20 mouse cellular contexts compared by ENCODE assay signal in the genomic region with DNA sequence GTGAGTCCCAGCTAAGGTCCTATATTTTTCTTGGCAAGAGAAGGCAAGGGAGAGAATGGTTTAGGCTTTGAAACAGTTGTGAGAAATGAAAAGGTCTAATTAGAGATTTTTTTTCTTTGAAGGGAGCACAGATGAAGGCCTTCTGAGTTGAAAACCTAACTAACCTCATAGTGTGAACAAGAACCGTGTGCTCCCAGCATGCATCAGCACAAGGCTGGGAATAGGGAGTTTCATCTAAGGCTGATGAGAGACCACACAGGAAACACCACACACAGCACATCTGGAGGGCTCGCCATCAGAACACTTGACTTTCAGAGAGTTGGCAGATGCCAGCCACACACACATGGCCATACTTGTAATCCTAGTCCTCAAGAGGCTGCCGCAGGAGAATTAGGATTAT.
"Had no signal": no experiment of that assay in that cellular context is flagged by ENCODE, and none has a peak within 500 bp of the region (broad histone marks: within the 10 kb centered on the region; RNA-seq: fewer than 3 reads in every experiment).

No protein-coding gene starts in this region.

- H3K27me3 ChIP-seq: intestine, embryonic 15.5 days; kidney, embryonic 15.5 days; limb, embryonic 12.5 days; limb, embryonic 15.5 days; neural tube, embryonic 13.5 days; stomach, embryonic 15.5 days had no signal

- H3K4me2 ChIP-seq: intestine, embryonic 15.5 days; kidney, embryonic 15.5 days; limb, embryonic 12.5 days; limb, embryonic 15.5 days; liver, embryonic 11.5 days; lung, embryonic 14.5 days; neural tube, embryonic 13.5 days; stomach, embryonic 15.5 days had no signal

- H3K9me3 ChIP-seq: intestine, embryonic 15.5 days; kidney, embryonic 15.5 days; limb, embryonic 12.5 days; limb, embryonic 15.5 days; neural tube, embryonic 13.5 days; stomach, embryonic 15.5 days had no signal

- H3K4me3 ChIP-seq: intestine, embryonic 15.5 days; kidney, embryonic 15.5 days; limb, embryonic 12.5 days; limb, embryonic 15.5 days; neural tube, embryonic 13.5 days; stomach, embryonic 15.5 days had no signal

- H3K4me1 ChIP-seq: intestine, embryonic 15.5 days; kidney, embryonic 15.5 days; limb, embryonic 12.5 days; limb, embryonic 15.5 days; neural tube, embryonic 13.5 days; stomach, embryonic 15.5 days had no signal

- DNase-seq: kidney, adult 11 months; kidney, adult 8-10 months; kidney, postnatal 10 days; kidney, postnatal 36 days; left cerebral cortex, postnatal 4 days; liver, postnatal 0 days; lung, embryonic 14.5 days; retina, postnatal 1 day; right cerebral cortex, postnatal 25 days; spleen, adult 18-20 months had no signal

- H3K27ac ChIP-seq: intestine, embryonic 15.5 days; kidney, embryonic 15.5 days; limb, embryonic 12.5 days; limb, embryonic 15.5 days; liver, embryonic 14.5 days; macrophage; neural tube, embryonic 13.5 days; stomach, embryonic 15.5 days had no signal

- H3K36me3 ChIP-seq: intestine, embryonic 15.5 days; kidney, embryonic 15.5 days; limb, embryonic 12.5 days; limb, embryonic 15.5 days; neural tube, embryonic 13.5 days; stomach, embryonic 15.5 days had no signal

- H3K9ac ChIP-seq: intestine, embryonic 15.5 days; kidney, embryonic 15.5 days; limb, embryonic 12.5 days; limb, embryonic 15.5 days; liver, embryonic 14.5 days; liver, postnatal 0 days; lung, embryonic 14.5 days; neural tube, embryonic 13.5 days; stomach, embryonic 15.5 days had no signal

- ATAC-seq: liver, postnatal 0 days; lung, postnatal 0 days had no signal
